Mouse (Mus musculus) mammary gland, adult 2 months (tissue): ENCODE data around the gene Klhdc3. TPM values are rescaled to one million over a fixed set of nuclear protein-coding genes. Genes with fewer than 3 reads are reported as not detected.

Experiments used
- polyA plus RNA-seq: library from polyadenylated mRNA; depleted of rRNA; stranded (reverse); fragments of >200 nt; gene quantifications from 2 replicates; pipeline ENCODE4 v1.2.3, GENCODE M21; 2012; ENCODE audit warnings: low replicate concordance; rRNA removed

The Klhdc3 gene
- 83.6 and 114 TPM in 2 replicates for polyA plus RNA-seq

GRCm38 (mm10) chr17:46680760-46681373 lies at the start of gene Klhdc3:
Gene Klhdc3 (minus strand): TSS chr17:46680914.

GRCm38 (mm10) chr17:46728904-46729318 lies 48.2 kb upstream of the Klhdc3 start, which contains the start of gene Gnmt:
Gene Gnmt (minus strand): TSS chr17:46729168.

GRCm38 (mm10) chr17:46710959-46711597 lies 30.4 kb upstream of the Klhdc3 start, which contains the start of gene Pex6:
Gene Pex6 (plus strand): TSS chr17:46711463.

GRCm38 (mm10) chr17:46704887-46705835 lies 24.4 kb upstream of the Klhdc3 start, which contains the start of gene Ppp2r5d:
Gene Ppp2r5d (minus strand): TSS chr17:46705111.

GRCm38 (mm10) chr17:46678416-46678815 lies 2.3 kb downstream of the Klhdc3 start, which contains the start of gene Mea1:
Gene Mea1 (plus strand): TSS chr17:46678793.

GRCm38 (mm10) chr17:46673850-46674529 lies 6.7 kb downstream of the Klhdc3 start, which contains the start of gene Rrp36:
Gene Rrp36 (minus strand): TSS chr17:46674352.

GRCm38 (mm10) chr17:46650232-46651031 lies 30.3 kb downstream of the Klhdc3 start, which contains the start of gene Cul7:
Gene Cul7 (plus strand): TSS chr17:46650337.

GRCm38 (mm10) chr17:46645561-46646321 lies 35.0 kb downstream of the Klhdc3 start, which contains the start of the genes Klc4 and Mrpl2:
Gene Klc4 (minus strand): TSS chr17:46646022.
Gene Mrpl2 (plus strand): TSS chr17:46646229.

GRCm38 (mm10) chr17:46628791-46629684 lies 51.7 kb downstream of the Klhdc3 start, which contains the start of gene Ptk7:
Gene Ptk7 (minus strand): TSS chr17:46629504.

Other genes starting within 250 kb of the Klhdc3 start
- 0.41 TPM in 1 of 2 replicates, not detected in the other for gene Slc22a7, start 242.5 kb downstream of the Klhdc3 start, polyA plus RNA-seq
- gene Ttbk1, start 193.2 kb downstream of the Klhdc3 start, polyA plus RNA-seq: 0.33 and 0.61 TPM in 2 replicates
- gene Dnph1, start 184.2 kb downstream of the Klhdc3 start, polyA plus RNA-seq: 1.5 and 2.5 TPM in 2 replicates
- gene Cul9, start 134.5 kb downstream of the Klhdc3 start, polyA plus RNA-seq: 28.6 and 40.6 TPM in 2 replicates
- gene Srf, start 124.7 kb downstream of the Klhdc3 start, polyA plus RNA-seq: 176 and 261 TPM in 2 replicates
- 14.6 and 22.5 TPM in 2 replicates for gene Ptk7, start 51.4 kb downstream of the Klhdc3 start, polyA plus RNA-seq
- 14.0 and 17.3 TPM in 2 replicates for gene Klc4, start 34.9 kb downstream of the Klhdc3 start, polyA plus RNA-seq
- 83.5 and 162 TPM in 2 replicates for gene Mrpl2, start 34.7 kb downstream of the Klhdc3 start, polyA plus RNA-seq
- 36.6 and 61.4 TPM in 2 replicates for gene Cul7, start 30.6 kb downstream of the Klhdc3 start, polyA plus RNA-seq
- gene Rrp36, start 6.6 kb downstream of the Klhdc3 start, polyA plus RNA-seq: 29.3 and 29.6 TPM in 2 replicates
- 48.0 and 62.7 TPM in 2 replicates for gene Mea1, start 2.1 kb downstream of the Klhdc3 start, polyA plus RNA-seq
- gene Ppp2r5d, start 24.2 kb upstream of the Klhdc3 start, polyA plus RNA-seq: 57.9 and 60.6 TPM in 2 replicates
- gene Pex6, start 30.5 kb upstream of the Klhdc3 start, polyA plus RNA-seq: 72.0 and 135 TPM in 2 replicates
- 1.8 and 15.7 TPM in 2 replicates for gene Gnmt, start 48.3 kb upstream of the Klhdc3 start, polyA plus RNA-seq
- gene Cnpy3, start 71.3 kb upstream of the Klhdc3 start, polyA plus RNA-seq: 47.8 and 60.7 TPM in 2 replicates
- gene Ptcra, start 82.8 kb upstream of the Klhdc3 start, polyA plus RNA-seq: not detected in 2 replicates
- gene 2310039H08Rik, start 91.7 kb upstream of the Klhdc3 start, polyA plus RNA-seq: 115 and 225 TPM in 2 replicates
- gene Rpl7l1, start 101.8 kb upstream of the Klhdc3 start, polyA plus RNA-seq: 15.8 and 25.4 TPM in 2 replicates
- 10.7 and 10.8 TPM in 2 replicates for gene Bicral, start 177.6 kb upstream of the Klhdc3 start, polyA plus RNA-seq
- gene Tbcc, start 209.8 kb upstream of the Klhdc3 start, polyA plus RNA-seq: 14.8 and 25.2 TPM in 2 replicates
- gene Prph2, start 229.5 kb upstream of the Klhdc3 start, polyA plus RNA-seq: not detected in 2 replicates